Mouse (Mus musculus) midbrain, embryonic 13.5 days (tissue): ENCODE measurements around the gene Veph1. TPM values are rescaled to one million over a fixed set of nuclear protein-coding genes. Genes with fewer than 3 reads are reported as not detected.

ENCODE experiments used
- ATAC-seq: fragments of 200-750 bp; cut with Nextera tagmentation; 2 replicates; pipeline ENCODE4 v1.8.0; 2017; ENCODE audit warnings: mild to moderate bottlenecking, moderate TSS enrichment, moderate library complexity
- H3K27ac ChIP-seq: fragments of 300-500 bp; sonication (generic); 2 replicates; pipeline ENCODE4 v1.5.1; 2015; ENCODE audit warnings: inconsistent platforms, mild to moderate bottlenecking, moderate library complexity
- H3K27me3 ChIP-seq: fragments of 300-500 bp; sonication (generic); 2 replicates; pipeline ENCODE4 v1.6.1; 2015; ENCODE audit warnings: mild to moderate bottlenecking, inconsistent platforms
- H3K36me3 ChIP-seq: fragments of 300-500 bp; sonication (generic); 2 replicates; pipeline ENCODE4 v1.6.1; 2015; ENCODE audit warnings: mild to moderate bottlenecking, inconsistent platforms
- H3K4me1 ChIP-seq: fragments of 300-500 bp; sonication (generic); replicated peaks from 2 replicates; pipeline ENCODE4 v1.6.1; 2015; ENCODE audit warnings: inconsistent platforms
- H3K4me2 ChIP-seq: fragments of 300-500 bp; sonication (generic); replicated peaks from 2 replicates; pipeline ENCODE4 v1.6.1; 2015; ENCODE audit warnings: moderate library complexity, mild to moderate bottlenecking, inconsistent platforms
- H3K4me3 ChIP-seq: fragments of 300-500 bp; sonication (generic); replicated peaks from 2 replicates; pipeline ENCODE4 v1.5.1; 2015; ENCODE audit warnings: mild to moderate bottlenecking, inconsistent platforms
- H3K9ac ChIP-seq: fragments of 300-500 bp; sonication (generic); replicated peaks from 2 replicates; pipeline ENCODE4 v1.6.1; 2015; ENCODE audit warnings: mild to moderate bottlenecking, inconsistent platforms
- H3K9me3 ChIP-seq: fragments of 300-500 bp; sonication (generic); 2 replicates; pipeline ENCODE4 v1.6.1; 2016; ENCODE audit warnings: mild to moderate bottlenecking, inconsistent platforms
- WGBS: fragments of 180-500 bp; shearing (Covaris S2); methylation state at CpG from one replicate; pipeline ENCODE4 v1.1.7; 2015; 5-methylcytosine and 5-hydroxymethylcytosine counted together
- polyA plus RNA-seq: library from polyadenylated mRNA; unstranded; fragments of >200 nt; fragmentation: Nextera tagmentation; extraction: Ambion mirVana; gene quantifications from 2 replicates; pipeline ENCODE4 v1.2.1, GENCODE M21; 2015

Veph1 gene
- polyA plus RNA-seq, result 8.3 and 10.0 TPM in 2 replicates

GRCm38 (mm10) chr3:66296545-66296944 is at the start of gene Veph1:
Veph1 (minus strand) TSS chr3:66296837.
- ATAC-seq, result peak; percentile 83
- WGBS, result 12% methylated on average over 11 of the region's 11 CpGs
- Histone ChIP-seq H3K9me3 (no peaks in the 10 kb centered on the region), H3K27ac (peak within 1 kb of the TSS; percentile 74), H3K4me1 (peaks cover 23% of the 10 kb centered on the region), H3K4me2 (peak within 1 kb of the TSS; percentile 45), H3K4me3 (peak within 1 kb of the TSS; percentile 22), H3K9ac (peak within 1 kb of the TSS; percentile 28; the same call in 1 of the 2 replicates), H3K36me3 (no peaks in the 10 kb centered on the region), H3K27me3 (no peaks in the 10 kb centered on the region)

GRCm38 (mm10) chr3:66340742-66341141 is 44.1 kb upstream of the Veph1 start:
- WGBS, result 80% methylated on average over 2 of the region's 2 CpGs
- no peaks in the 10 kb centered on the region for H3K4me1 ChIP-seq
- no peak overlapping the region for H3K4me3 ChIP-seq
- no peaks in the 10 kb centered on the region for H3K9me3 ChIP-seq
- H3K4me2 ChIP-seq, result no peak overlapping the region
- no peaks in the 10 kb centered on the region for H3K36me3 ChIP-seq
- no peak for ATAC-seq
- H3K27me3 ChIP-seq, result no peaks in the 10 kb centered on the region
- no peak overlapping the region for H3K9ac ChIP-seq
- no peak overlapping the region for H3K27ac ChIP-seq

- H3K27me3 ChIP-seq, result no peaks in the 10 kb centered on the region
- WGBS, result 86% methylated on average over 9 of the region's 9 CpGs
- no peak for ATAC-seq
- H3K4me1 ChIP-seq, result peaks cover 6% of the 10 kb centered on the region
- H3K9me3 ChIP-seq, result no peaks in the 10 kb centered on the region
- H3K4me3 ChIP-seq, result no peak overlapping the region
- no peak overlapping the region for H3K9ac ChIP-seq
- H3K36me3 ChIP-seq, result no peaks in the 10 kb centered on the region
- H3K4me2 ChIP-seq, result no peak overlapping the region
- no peak overlapping the region for H3K27ac ChIP-seq
Measured at GRCm38 (mm10) chr3:66332401-66332729, 35.7 kb upstream of the Veph1 start.

- no peak overlapping the region for H3K4me3 ChIP-seq
- no peaks in the 10 kb centered on the region for H3K27me3 ChIP-seq
- peaks cover 11% of the 10 kb centered on the region for H3K4me1 ChIP-seq
- H3K27ac ChIP-seq, result no peak overlapping the region
- WGBS, result 46% methylated on average over 12 of the region's 12 CpGs
- no peaks in the 10 kb centered on the region for H3K36me3 ChIP-seq
- no peaks in the 10 kb centered on the region for H3K9me3 ChIP-seq
- ATAC-seq, result peak; percentile 76
- no peak overlapping the region for H3K9ac ChIP-seq
- H3K4me2 ChIP-seq, result no peak overlapping the region
Measured at GRCm38 (mm10) chr3:66331592-66332400, 35.2 kb upstream of the Veph1 start.

- 0 out of 2 replicates have a peak, but pooled peaks have one; percentile 24 for ATAC-seq
- WGBS, result 69% methylated on average over 15 of the region's 15 CpGs
- H3K9ac ChIP-seq, result no peak overlapping the region
Measured at GRCm38 (mm10) chr3:66330896-66331579, 34.4 kb upstream of the Veph1 start.

GRCm38 (mm10) chr3:66325962-66326834 is 29.6 kb upstream of the Veph1 start:
- Histone ChIP-seq H3K27me3 (no peaks in the 10 kb centered on the region), H3K9ac (no peak overlapping the region), H3K4me3 (no peak overlapping the region), H3K4me2 (0 out of 2 replicates have a peak overlapping the region, but pooled peaks have one; percentile 5), H3K4me1 (peaks cover 29% of the 10 kb centered on the region), H3K27ac (peak overlapping the region; percentile 76), H3K36me3 (no peaks in the 10 kb centered on the region), H3K9me3 (no peaks in the 10 kb centered on the region)
- peak; percentile 84 for ATAC-seq
- WGBS, result 20% methylated on average over 16 of the region's 16 CpGs

More at GRCm38 (mm10) chr3:66330896-66331579, 34.4 kb upstream of the Veph1 start:
- Histone ChIP-seq H3K27ac (no peak overlapping the region), H3K4me2 (no peak overlapping the region), H3K4me3 (no peak overlapping the region), H3K36me3 (no peaks in the 10 kb centered on the region), H3K27me3 (no peaks in the 10 kb centered on the region), H3K4me1 (peaks cover 19% of the 10 kb centered on the region), H3K9me3 (no peaks in the 10 kb centered on the region)

GRCm38 (mm10) chr3:66325486-66325951 is 28.9 kb upstream of the Veph1 start:
- 10% methylated on average over 5 of the region's 5 CpGs for WGBS
- no peaks in the 10 kb centered on the region for H3K9me3 ChIP-seq
- peak overlapping the region; percentile 76 for H3K27ac ChIP-seq
- no peak overlapping the region for H3K9ac ChIP-seq
- H3K36me3 ChIP-seq, result no peaks in the 10 kb centered on the region
- peak; percentile 98 for ATAC-seq
- H3K27me3 ChIP-seq, result no peaks in the 10 kb centered on the region
- H3K4me3 ChIP-seq, result no peak overlapping the region
- H3K4me2 ChIP-seq, result no peak overlapping the region
- H3K4me1 ChIP-seq, result peaks cover 29% of the 10 kb centered on the region

- ATAC-seq, result no peak
- 91% methylated on average over 8 of the region's 8 CpGs for WGBS
- no peaks in the 10 kb centered on the region for H3K4me1 ChIP-seq
- H3K9me3 ChIP-seq, result no peaks in the 10 kb centered on the region
- no peak overlapping the region for H3K4me2 ChIP-seq
- H3K27me3 ChIP-seq, result no peaks in the 10 kb centered on the region
- H3K4me3 ChIP-seq, result no peak overlapping the region
- H3K27ac ChIP-seq, result no peak overlapping the region
- H3K36me3 ChIP-seq, result no peaks in the 10 kb centered on the region
- no peak overlapping the region for H3K9ac ChIP-seq
Measured at GRCm38 (mm10) chr3:66314793-66315715, 18.4 kb upstream of the Veph1 start.

GRCm38 (mm10) chr3:66310586-66310985 is 13.9 kb upstream of the Veph1 start:
- ATAC-seq, result no peak
- WGBS, result 94% methylated on average over 1 of the region's 1 CpGs
- Histone ChIP-seq H3K27ac (no peak overlapping the region), H3K9me3 (no peaks in the 10 kb centered on the region), H3K36me3 (no peaks in the 10 kb centered on the region), H3K4me3 (no peak overlapping the region), H3K9ac (no peak overlapping the region), H3K27me3 (no peaks in the 10 kb centered on the region), H3K4me1 (no peaks in the 10 kb centered on the region), H3K4me2 (no peak overlapping the region)

- H3K27me3 ChIP-seq, result no peaks in the 10 kb centered on the region
- 93% methylated on average over 1 of the region's 1 CpGs for WGBS
Measured at GRCm38 (mm10) chr3:66309531-66309930, 12.9 kb upstream of the Veph1 start.

GRCm38 (mm10) chr3:66295236-66295635 is 1.4 kb downstream of the Veph1 start:
- peaks cover 23% of the 10 kb centered on the region for H3K4me1 ChIP-seq
- no peak overlapping the region for H3K27ac ChIP-seq
- no peaks in the 10 kb centered on the region for H3K36me3 ChIP-seq
- peak overlapping the region; percentile 13; the same call in 1 of the 2 replicates for H3K4me3 ChIP-seq
- no peak overlapping the region for H3K9ac ChIP-seq
- H3K4me2 ChIP-seq, result peak overlapping the region; percentile 34
- ATAC-seq, result peak; percentile 48; the same call in 1 of the 2 replicates
- H3K9me3 ChIP-seq, result 0 out of 2 replicates have a peak, but pooled peaks cover 7% of the 10 kb centered on the region
- H3K27me3 ChIP-seq, result no peaks in the 10 kb centered on the region
- WGBS, result 7% methylated on average over 9 of the region's 9 CpGs

More at GRCm38 (mm10) chr3:66309531-66309930, 12.9 kb upstream of the Veph1 start:
- no peak for ATAC-seq
- H3K4me2 ChIP-seq, result no peak overlapping the region
- no peaks in the 10 kb centered on the region for H3K4me1 ChIP-seq
- H3K27ac ChIP-seq, result no peak overlapping the region
- H3K4me3 ChIP-seq, result no peak overlapping the region
- H3K9me3 ChIP-seq, result no peaks in the 10 kb centered on the region
- H3K36me3 ChIP-seq, result no peaks in the 10 kb centered on the region
- H3K9ac ChIP-seq, result no peak overlapping the region
